Mouse (Mus musculus): ENCODE data around the gene Prkcd.

- TF ChIP-seq GATA1 (IDR thresholded peaks at IDR 0.05; ENCODE audit: low read length) (no peak), TAL1 (IDR thresholded peaks at IDR 0.05; ENCODE audit: low read length) (no peak)
Observed at GRCm38 (mm10) chr14:30596407-30596806, 29.6 kb downstream of the Prkcd start.

Data from erythroblast, embryonic 14.5 days (primary cell).